9 mouse cellular contexts compared by ENCODE assay signal in genomic region chr15:88537190-88537589, GRCm38 (mm10).
DNase-seq lines count a peak whose midpoint lies in the region; ATAC-seq and TF ChIP-seq lines count a peak whose summit lies in the region.
"Had no signal": no experiment of that assay in that cellular context is flagged by ENCODE, and none has a peak within 500 bp of the region (broad histone marks: within the 10 kb centered on the region; RNA-seq: fewer than 3 reads in every experiment).

No protein-coding gene starts in this region.

- no peak overlapping the region for H3K9ac ChIP-seq in forebrain, embryonic 15.5 days (replicated peaks)
- no peak overlapping the region for H3K9ac ChIP-seq in lung, postnatal 0 days (replicated peaks; ENCODE audit: low read depth)
- H3K9ac ChIP-seq: embryonic facial prominence, embryonic 13.5 days had no signal

- TF ChIP-seq EP300 in lung, postnatal 0 days (IDR thresholded peaks at IDR 0.05): no peak

- H3K36me3 ChIP-seq in forebrain, embryonic 15.5 days: no peaks in the 10 kb centered on the region
- H3K36me3 ChIP-seq in lung, postnatal 0 days (ENCODE audit: insufficient read depth, low read length): no peaks in the 10 kb centered on the region
- H3K36me3 ChIP-seq: embryonic facial prominence, embryonic 13.5 days had no signal

- no peaks in the 10 kb centered on the region for H3K27me3 ChIP-seq in forebrain, embryonic 15.5 days
- no peaks in the 10 kb centered on the region for H3K27me3 ChIP-seq in lung, postnatal 0 days (replicated peaks; ENCODE audit: insufficient read depth, low read length)
- H3K27me3 ChIP-seq: embryonic facial prominence, embryonic 13.5 days had no signal

- no peaks in the 10 kb centered on the region for H3K9me3 ChIP-seq in forebrain, embryonic 15.5 days
- no peaks in the 10 kb centered on the region for H3K9me3 ChIP-seq in lung, postnatal 0 days (ENCODE audit: low read length)
- H3K9me3 ChIP-seq: embryonic facial prominence, embryonic 13.5 days had no signal

- 0 out of 2 replicates have a peak, but pooled peaks have one; percentile 46 for ATAC-seq in forebrain, embryonic 15.5 days (replicated peaks)
- no peak for ATAC-seq in lung, postnatal 0 days

- whole genome bisulfite sequencing in forebrain, embryonic 15.5 days: 15% methylated on average over 10 of the region's 10 CpGs
- 11% methylated on average over 10 of the region's 10 CpGs for WGBS in lung, postnatal 0 days

- H3K27ac ChIP-seq in forebrain, embryonic 15.5 days (replicated peaks): no peak overlapping the region
- no peak overlapping the region for H3K27ac ChIP-seq in lung, postnatal 0 days (ENCODE audit: low read length)
- H3K27ac ChIP-seq: embryonic facial prominence, embryonic 13.5 days had no signal

- peaks cover 9% of the 10 kb centered on the region for H3K4me1 ChIP-seq in forebrain, embryonic 15.5 days
- no peaks in the 10 kb centered on the region for H3K4me1 ChIP-seq in lung, postnatal 0 days (ENCODE audit: insufficient read depth, low read depth, low read length)
- H3K4me1 ChIP-seq: embryonic facial prominence, embryonic 13.5 days had no signal

- DNase-seq in layer of hippocampus, adult 11-12 months (ENCODE audit: low spot score): peak; percentile 43
- no peak for DNase-seq in layer of hippocampus, adult 9-11 months
- peak; percentile 23 for DNase-seq in Muller cell, postnatal 12 days (ENCODE audit: inconsistent ontology term)
- peak; percentile 81 for DNase-seq in brain, embryonic 14.5 days (ENCODE audit: low read depth)
- DNase-seq in lung, postnatal 0 days (ENCODE audit: low spot score): peak; percentile 15
- no peak for DNase-seq in T-cell, adult 2 months (ENCODE audit: low spot score)
- DNase-seq in heart, adult 8-10 months (ENCODE audit: low spot score): no peak

- no peak for TF ChIP-seq POLR2A in brain, embryonic 14.5 days (IDR thresholded peaks at IDR 0.05; ENCODE audit: borderline replicate concordance, extremely low read depth, insufficient read depth, insufficient read length, poor library complexity, severe bottlenecking)

- H3K4me2 ChIP-seq in forebrain, embryonic 15.5 days (replicated peaks): no peak overlapping the region
- no peak overlapping the region for H3K4me2 ChIP-seq in lung, postnatal 0 days (replicated peaks; ENCODE audit: low read depth, low read length)
- H3K4me2 ChIP-seq: embryonic facial prominence, embryonic 13.5 days had no signal

- H3K4me3 ChIP-seq in forebrain, embryonic 15.5 days: no peak overlapping the region
- no peak overlapping the region for H3K4me3 ChIP-seq in lung, postnatal 0 days (ENCODE audit: low read depth, low read length)
- H3K4me3 ChIP-seq: embryonic facial prominence, embryonic 13.5 days had no signal

- TF ChIP-seq CTCF in brain, embryonic 14.5 days (IDR thresholded peaks at IDR 0.05; ENCODE audit: borderline replicate concordance, extremely low read depth, insufficient read depth, insufficient read length): peak; percentile 82
- TF ChIP-seq CTCF in lung, postnatal 0 days (IDR thresholded peaks at IDR 0.05): peak; percentile 55

Comparison
In these comparisons a context has a peak if more than half of its experiments do, and no peak if none do; other contexts are left out.
1. DNase-seq: peak in layer of hippocampus, adult 11-12 months (single experiment), Muller cell, postnatal 12 days (single experiment), brain, embryonic 14.5 days (single experiment) and lung, postnatal 0 days (single experiment); none in layer of hippocampus, adult 9-11 months (single experiment), T-cell, adult 2 months (single experiment) and heart, adult 8-10 months (single experiment).